Mouse (Mus musculus): ENCODE results near the gene Cx3cl1. TPM values are rescaled to one million over a fixed set of nuclear protein-coding genes. Genes with fewer than 3 reads are reported as not detected.

Gene Cx3cl1
- polyA plus RNA-seq (2016; fragmentation: Nextera tagmentation; extraction: Ambion mirVana) = 10.6 and 14.2 TPM in 2 replicates

GRCm38 (mm10) chr8:94771941-94772670 is at the start of gene Cx3cl1:
Cx3cl1 (plus strand) TSS chr8:94772009.
- no peaks in the 10 kb centered on the region for H3K9me3 ChIP-seq (replicated peaks)
- H3K27ac ChIP-seq = no peak within 1 kb of the TSS
- H3K4me3 ChIP-seq = peak within 1 kb of the TSS; percentile 45
- peaks cover 33% of the 10 kb centered on the region for H3K4me1 ChIP-seq
- H3K36me3 ChIP-seq = no peaks in the 10 kb centered on the region
- peak within 1 kb of the TSS; percentile 56 for H3K9ac ChIP-seq
- WGBS = 1% methylated on average over 38 of the region's 38 CpGs
- H3K4me2 ChIP-seq (replicated peaks) = peak within 1 kb of the TSS; percentile 75
- peak; percentile 85 for ATAC-seq (ENCODE audit: low FRiP score)
- H3K27me3 ChIP-seq = peaks cover 42% of the 10 kb centered on the region

DNA sequence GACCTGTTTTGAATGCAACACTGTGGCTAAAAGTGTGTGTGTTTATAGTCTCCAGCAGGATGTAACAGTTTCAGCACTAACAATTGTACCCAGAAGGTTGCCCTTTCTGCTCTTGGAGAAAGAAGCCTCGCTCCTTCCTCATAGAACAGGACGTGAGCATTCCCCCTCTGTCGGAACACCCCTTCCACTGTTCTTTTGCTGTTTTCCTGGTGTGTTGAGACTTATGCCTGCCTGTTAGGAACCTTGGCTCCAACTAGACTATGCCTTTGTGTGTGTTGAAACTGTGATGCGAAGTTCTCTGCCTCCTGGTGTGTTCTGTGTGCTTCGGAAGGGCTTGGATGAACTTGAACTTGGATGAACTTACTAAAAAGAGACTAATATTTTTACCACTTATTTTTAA is 45.8 kb upstream of the Cx3cl1 start:
- no peak overlapping the region for H3K4me3 ChIP-seq
- H3K36me3 ChIP-seq = no peaks in the 10 kb centered on the region
- no peak overlapping the region for H3K4me2 ChIP-seq (replicated peaks)
- H3K27me3 ChIP-seq = no peaks in the 10 kb centered on the region
- no peak for ATAC-seq (ENCODE audit: low FRiP score)
- H3K9me3 ChIP-seq (replicated peaks) = no peaks in the 10 kb centered on the region
- no peak overlapping the region for H3K27ac ChIP-seq
- no peaks in the 10 kb centered on the region for H3K4me1 ChIP-seq
- 91% methylated on average over 5 of the region's 5 CpGs for WGBS
- no peak overlapping the region for H3K9ac ChIP-seq

- Histone ChIP-seq H3K27me3 (no peaks in the 10 kb centered on the region), H3K4me1 (no peaks in the 10 kb centered on the region), H3K27ac (no peak overlapping the region), H3K9me3 (replicated peaks) (no peaks in the 10 kb centered on the region), H3K4me2 (replicated peaks) (no peak overlapping the region), H3K9ac (no peak overlapping the region), H3K36me3 (no peaks in the 10 kb centered on the region), H3K4me3 (no peak overlapping the region)
- no peak for ATAC-seq (ENCODE audit: low FRiP score)
- 74% methylated on average over 4 of the region's 4 CpGs for WGBS
Measured at GRCm38 (mm10) chr8:94729301-94729700, 42.5 kb upstream of the Cx3cl1 start.

DNA sequence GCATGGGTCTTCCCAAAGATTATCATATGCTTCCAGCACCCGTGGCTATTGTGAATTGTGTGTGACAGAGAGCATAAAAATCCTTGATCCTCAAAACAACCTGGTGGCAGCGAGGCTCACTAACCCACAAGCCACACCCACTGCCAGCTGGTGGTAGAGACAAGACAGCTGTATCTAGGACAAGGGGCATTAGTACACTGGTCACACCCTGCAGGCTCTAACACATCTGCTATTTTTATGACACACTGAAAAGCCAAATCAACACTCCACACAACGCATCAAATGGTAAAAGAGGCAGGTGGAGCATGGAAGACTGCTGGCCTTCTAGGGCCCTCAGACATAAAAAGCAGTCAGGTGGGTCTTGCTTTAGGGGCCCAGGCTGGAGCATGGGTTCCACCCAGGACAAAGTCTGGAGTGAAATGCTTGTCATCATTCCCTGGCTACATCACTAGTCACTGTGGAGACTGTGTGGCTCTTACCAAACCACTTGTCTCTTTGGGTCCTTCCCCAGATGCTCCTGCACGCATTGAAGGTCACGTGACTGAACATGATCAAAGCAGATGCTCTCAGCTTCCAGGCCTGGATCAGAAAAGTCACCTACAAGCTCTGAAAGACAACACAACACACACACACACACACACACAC is 37.9 kb upstream of the Cx3cl1 start:
- no peak overlapping the region for H3K27ac ChIP-seq
- no peaks in the 10 kb centered on the region for H3K36me3 ChIP-seq
- no peaks in the 10 kb centered on the region for H3K9me3 ChIP-seq (replicated peaks)
- no peak overlapping the region for H3K9ac ChIP-seq
- no peak for ATAC-seq (ENCODE audit: low FRiP score)
- H3K27me3 ChIP-seq = no peaks in the 10 kb centered on the region
- no peaks in the 10 kb centered on the region for H3K4me1 ChIP-seq
- no peak overlapping the region for H3K4me3 ChIP-seq
- no peak overlapping the region for H3K4me2 ChIP-seq (replicated peaks)
- 74% methylated on average over 5 of the region's 5 CpGs for WGBS

DNA sequence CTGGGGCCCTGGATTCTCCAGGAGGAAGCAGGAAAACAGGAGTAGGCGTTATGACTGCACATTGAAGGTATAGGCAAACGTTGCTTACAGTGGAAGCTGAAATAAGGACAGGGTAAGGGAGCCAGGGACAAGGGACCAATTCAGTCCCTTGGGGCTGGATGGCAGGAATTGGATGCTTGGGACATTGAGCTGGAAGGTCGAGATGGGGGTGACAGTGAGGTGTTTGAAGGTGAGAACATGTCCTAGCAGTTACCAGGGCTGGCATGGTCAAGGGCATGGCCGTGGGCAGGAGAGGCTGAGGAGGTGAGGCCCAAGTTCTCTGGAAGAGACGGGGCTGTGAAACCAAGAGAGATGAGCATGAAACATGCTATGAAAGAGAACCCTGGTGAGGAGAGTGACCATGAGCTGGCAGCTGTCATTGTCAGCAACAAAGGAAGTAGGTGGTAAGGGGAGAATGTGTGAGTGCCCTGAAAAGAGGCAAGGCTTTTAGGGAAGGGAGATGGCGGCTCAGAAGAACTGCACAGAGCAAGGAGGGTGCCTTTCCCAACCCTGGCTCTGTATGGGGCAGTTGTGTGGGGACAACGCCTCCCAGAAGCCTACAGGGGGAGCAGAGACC is 37.0 kb upstream of the Cx3cl1 start:
- Histone ChIP-seq H3K4me3 (no peak overlapping the region), H3K27me3 (no peaks in the 10 kb centered on the region), H3K27ac (no peak overlapping the region), H3K36me3 (no peaks in the 10 kb centered on the region), H3K4me1 (no peaks in the 10 kb centered on the region), H3K4me2 (replicated peaks) (no peak overlapping the region), H3K9ac (no peak overlapping the region), H3K9me3 (replicated peaks) (no peaks in the 10 kb centered on the region)
- WGBS = 73% methylated on average over 7 of the region's 7 CpGs
- no peak for ATAC-seq (ENCODE audit: low FRiP score)

GRCm38 (mm10) chr8:94735426-94736094 is 36.2 kb upstream of the Cx3cl1 start:
- 74% methylated on average over 5 of the region's 5 CpGs for WGBS
- no peak overlapping the region for H3K27ac ChIP-seq
- H3K36me3 ChIP-seq = no peaks in the 10 kb centered on the region
- no peak overlapping the region for H3K9ac ChIP-seq
- no peaks in the 10 kb centered on the region for H3K9me3 ChIP-seq (replicated peaks)
- H3K27me3 ChIP-seq = no peaks in the 10 kb centered on the region
- no peak overlapping the region for H3K4me2 ChIP-seq (replicated peaks)
- no peaks in the 10 kb centered on the region for H3K4me1 ChIP-seq
- no peak overlapping the region for H3K4me3 ChIP-seq
- ATAC-seq (ENCODE audit: low FRiP score) = no peak

- H3K27me3 ChIP-seq = no peaks in the 10 kb centered on the region
- no peak overlapping the region for H3K4me3 ChIP-seq
- H3K4me2 ChIP-seq (replicated peaks) = no peak overlapping the region
- H3K9me3 ChIP-seq (replicated peaks) = no peaks in the 10 kb centered on the region
- H3K9ac ChIP-seq = 0 out of 2 replicates have a peak overlapping the region, but pooled peaks have one; percentile 35
- no peak for ATAC-seq (ENCODE audit: low FRiP score)
- H3K27ac ChIP-seq = no peak overlapping the region
- no peaks in the 10 kb centered on the region for H3K4me1 ChIP-seq
- H3K36me3 ChIP-seq = no peaks in the 10 kb centered on the region
- WGBS = 81% methylated on average over 6 of the region's 6 CpGs
Measured at GRCm38 (mm10) chr8:94739829-94740228, 32.0 kb upstream of the Cx3cl1 start.

DNA sequence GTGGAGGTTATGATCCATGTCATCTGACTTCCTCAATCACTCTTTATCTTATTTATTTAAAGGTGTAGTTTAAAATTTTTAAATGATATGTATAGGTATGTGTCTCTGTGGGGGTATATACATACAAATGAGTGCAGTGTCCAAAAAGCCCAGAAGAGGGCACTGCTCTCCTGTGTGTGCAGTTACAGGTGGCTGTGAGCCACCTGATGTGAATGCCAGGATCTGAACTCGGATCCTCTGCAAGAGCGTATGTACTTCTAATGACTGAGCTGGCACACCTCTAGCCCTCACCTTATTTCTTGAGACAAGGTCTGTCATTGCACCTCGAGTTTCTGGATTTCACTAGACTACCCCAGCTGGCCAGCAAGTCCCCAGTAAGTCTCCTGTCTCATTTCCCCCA is 31.2 kb upstream of the Cx3cl1 start:
- no peak for ATAC-seq (ENCODE audit: low FRiP score)
- WGBS = 84% methylated on average over 3 of the region's 3 CpGs
- H3K36me3 ChIP-seq = no peaks in the 10 kb centered on the region
- H3K9ac ChIP-seq = no peak overlapping the region
- no peak overlapping the region for H3K27ac ChIP-seq
- no peak overlapping the region for H3K4me2 ChIP-seq (replicated peaks)
- no peaks in the 10 kb centered on the region for H3K27me3 ChIP-seq
- no peak overlapping the region for H3K4me3 ChIP-seq
- H3K4me1 ChIP-seq = no peaks in the 10 kb centered on the region
- no peaks in the 10 kb centered on the region for H3K9me3 ChIP-seq (replicated peaks)

GRCm38 (mm10) chr8:94741726-94742125 is 30.1 kb upstream of the Cx3cl1 start:
- Histone ChIP-seq H3K9ac (no peak overlapping the region), H3K4me2 (replicated peaks) (no peak overlapping the region), H3K4me1 (no peaks in the 10 kb centered on the region), H3K27ac (no peak overlapping the region), H3K36me3 (no peaks in the 10 kb centered on the region), H3K27me3 (no peaks in the 10 kb centered on the region), H3K9me3 (replicated peaks) (no peaks in the 10 kb centered on the region), H3K4me3 (no peak overlapping the region)
- no peak for ATAC-seq (ENCODE audit: low FRiP score)
- WGBS = 90% methylated on average over 4 of the region's 4 CpGs

DNA sequence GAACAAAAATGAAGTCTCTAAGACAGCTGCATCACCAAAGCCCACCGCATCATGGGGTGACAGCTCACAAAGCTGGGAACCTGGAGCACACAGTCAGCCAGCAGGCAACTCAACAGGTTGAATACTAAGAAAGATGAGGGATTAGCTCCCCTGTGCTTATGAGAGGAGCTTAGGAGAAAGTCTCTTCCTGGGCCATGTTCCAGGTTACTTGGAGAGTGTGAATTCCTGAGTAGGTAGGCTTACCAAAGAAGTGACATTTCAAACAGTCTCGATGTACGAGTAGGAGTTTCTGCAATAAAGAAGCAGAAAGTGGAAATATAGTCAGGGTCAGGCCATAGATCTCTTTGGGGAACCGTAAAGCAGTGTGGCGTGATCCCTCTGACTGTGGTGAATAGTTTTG is 27.3 kb upstream of the Cx3cl1 start:
- Histone ChIP-seq H3K4me2 (replicated peaks) (no peak overlapping the region), H3K9me3 (replicated peaks) (no peaks in the 10 kb centered on the region), H3K9ac (no peak overlapping the region), H3K4me1 (no peaks in the 10 kb centered on the region), H3K4me3 (no peak overlapping the region), H3K27me3 (no peaks in the 10 kb centered on the region), H3K27ac (no peak overlapping the region), H3K36me3 (no peaks in the 10 kb centered on the region)
- WGBS = 93% methylated on average over 5 of the region's 5 CpGs
- ATAC-seq (ENCODE audit: low FRiP score) = no peak

DNA sequence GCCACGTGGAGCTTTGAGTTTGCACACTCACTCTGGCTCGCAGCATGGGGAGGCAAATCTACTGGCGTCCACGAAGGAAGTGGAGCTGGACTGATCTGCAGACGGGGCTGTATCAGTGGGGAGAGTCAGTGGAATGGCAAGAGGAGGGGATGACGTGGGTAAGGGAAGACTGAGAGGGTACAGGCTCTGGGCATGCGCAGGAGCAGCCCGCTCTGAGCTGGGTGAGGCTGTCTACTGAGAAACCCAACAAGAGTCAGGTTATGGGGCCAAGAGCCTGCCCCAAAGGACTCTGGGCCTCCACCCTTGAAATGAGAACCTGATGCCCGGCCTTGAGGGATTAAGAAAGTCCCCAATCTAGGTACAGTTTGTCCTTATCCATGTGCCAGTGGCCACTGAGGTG is 26.8 kb upstream of the Cx3cl1 start:
- no peak for ATAC-seq (ENCODE audit: low FRiP score)
- Histone ChIP-seq H3K36me3 (no peaks in the 10 kb centered on the region), H3K4me3 (no peak overlapping the region), H3K27ac (no peak overlapping the region), H3K4me2 (replicated peaks) (no peak overlapping the region), H3K27me3 (no peaks in the 10 kb centered on the region), H3K9ac (no peak overlapping the region), H3K4me1 (no peaks in the 10 kb centered on the region), H3K9me3 (replicated peaks) (no peaks in the 10 kb centered on the region)
- WGBS = 81% methylated on average over 9 of the region's 9 CpGs

GRCm38 (mm10) chr8:94745476-94746184 is 26.2 kb upstream of the Cx3cl1 start, which contains the start of gene Ccl22:
Ccl22 (plus strand) TSS chr8:94745590.
- Histone ChIP-seq H3K27me3 (no peaks in the 10 kb centered on the region), H3K4me2 (replicated peaks) (no peak within 1 kb of the TSS), H3K4me1 (no peaks in the 10 kb centered on the region), H3K27ac (no peak within 1 kb of the TSS), H3K9me3 (replicated peaks) (no peaks in the 10 kb centered on the region), H3K36me3 (no peaks in the 10 kb centered on the region), H3K4me3 (no peak within 1 kb of the TSS), H3K9ac (no peak within 1 kb of the TSS)
- WGBS = 91% methylated on average over 7 of the region's 7 CpGs
- no peak for ATAC-seq (ENCODE audit: low FRiP score)
